Comparison of ENCODE assay signal across 10 mouse cellular contexts in genomic region chr11:61388012-61388411, GRCm38 (mm10). TPM values are rescaled to one million over a fixed set of nuclear protein-coding genes. Genes with fewer than 3 reads are reported as not detected.
DNase-seq lines count a peak whose midpoint lies in the region; ATAC-seq and TF ChIP-seq lines count a peak whose summit lies in the region.
"Had no signal": no experiment of that assay in that cellular context is flagged by ENCODE, and none has a peak within 500 bp of the region (broad histone marks: within the 10 kb centered on the region; RNA-seq: fewer than 3 reads in every experiment).

No protein-coding gene starts in this region.

- no peaks in the 10 kb centered on the region for H3K36me3 ChIP-seq in ES-Bruce4 (ENCODE audit: control insufficient read depth, insufficient read depth, low read length, poor library complexity, severe bottlenecking)
- H3K36me3 ChIP-seq in embryonic facial prominence, embryonic 11.5 days (replicated peaks; ENCODE audit: control insufficient read depth, insufficient read depth, low read depth, low read length), result no peaks in the 10 kb centered on the region
- H3K36me3 ChIP-seq: heart, embryonic 15.5 days; midbrain, embryonic 12.5 days had no signal

- H3K27ac ChIP-seq in layer of hippocampus, adult 2 months, result no peak overlapping the region
- no peak overlapping the region for H3K27ac ChIP-seq in ES-Bruce4 (ENCODE audit: insufficient read depth, low read length)
- no peak overlapping the region for H3K27ac ChIP-seq in embryonic facial prominence, embryonic 11.5 days (replicated peaks; ENCODE audit: low read depth, low read length)
- H3K27ac ChIP-seq: heart, embryonic 15.5 days; midbrain, embryonic 12.5 days had no signal

- peak; percentile 68 for TF ChIP-seq CTCF in layer of hippocampus, adult 2 months (conservative IDR thresholded peaks at IDR 0.05)
- peak; percentile 18 for TF ChIP-seq CTCF in ES-Bruce4 (IDR thresholded peaks at IDR 0.05; ENCODE audit: low read depth, low read length)

- no peak for TF ChIP-seq POLR2A in ES-Bruce4 (IDR thresholded peaks at IDR 0.05; ENCODE audit: insufficient read depth, low read length)

- H3K4me1 ChIP-seq in ES-Bruce4 (ENCODE audit: control insufficient read depth, insufficient read depth, low read length), result no peaks in the 10 kb centered on the region
- no peaks in the 10 kb centered on the region for H3K4me1 ChIP-seq in embryonic facial prominence, embryonic 11.5 days (ENCODE audit: control insufficient read depth, insufficient read depth, low read length)
- H3K4me1 ChIP-seq: heart, embryonic 15.5 days; midbrain, embryonic 12.5 days had no signal

- TF ChIP-seq EP300 in ES-Bruce4 (IDR thresholded peaks at IDR 0.05; ENCODE audit: insufficient read depth, low read depth, low read length), result no peak

- WGBS in embryonic facial prominence, embryonic 11.5 days, result 65% methylated on average over 6 of the region's 6 CpGs

- no peak overlapping the region for H3K9ac ChIP-seq in ES-Bruce4 (ENCODE audit: low read depth, poor library complexity, severe bottlenecking)
- H3K9ac ChIP-seq in embryonic facial prominence, embryonic 11.5 days (replicated peaks; ENCODE audit: low read length), result no peak overlapping the region
- H3K9ac ChIP-seq: heart, embryonic 15.5 days; midbrain, embryonic 12.5 days had no signal

- ATAC-seq in cerebellum, adult (ENCODE audit: insufficient number of reproducible peaks, low FRiP score, low TSS enrichment), result no peak
- no peak for ATAC-seq in embryonic facial prominence, embryonic 11.5 days (replicated peaks; ENCODE audit: insufficient number of reproducible peaks, low FRiP score, low TSS enrichment, low read depth)
- no peak for ATAC-seq in monocyte, adult 5-6 weeks (replicated peaks; ENCODE audit: insufficient number of reproducible peaks, low FRiP score, low TSS enrichment, poor library complexity, severe bottlenecking)

- no peak overlapping the region for H3K4me2 ChIP-seq in embryonic facial prominence, embryonic 11.5 days (ENCODE audit: low read depth, low read length)
- H3K4me2 ChIP-seq: heart, embryonic 15.5 days; midbrain, embryonic 12.5 days had no signal

- peaks cover 17% of the 10 kb centered on the region for H3K9me3 ChIP-seq in ES-Bruce4 (replicated peaks; ENCODE audit: control insufficient read depth, insufficient read depth, low read length, poor library complexity, severe bottlenecking)
- no peaks in the 10 kb centered on the region for H3K9me3 ChIP-seq in embryonic facial prominence, embryonic 11.5 days (replicated peaks; ENCODE audit: control insufficient read depth, low read length)
- H3K9me3 ChIP-seq: heart, embryonic 15.5 days had no signal

- no peak overlapping the region for H3K4me3 ChIP-seq in layer of hippocampus, adult 2 months
- no peak overlapping the region for H3K4me3 ChIP-seq in ES-Bruce4 (ENCODE audit: low read depth, low read length)
- no peak overlapping the region for H3K4me3 ChIP-seq in embryonic facial prominence, embryonic 11.5 days (ENCODE audit: low read depth, low read length)
- H3K4me3 ChIP-seq: heart, embryonic 15.5 days; midbrain, embryonic 12.5 days had no signal

- DNase-seq in cerebellum, adult 8-10 months, result peak; percentile 31
- DNase-seq in layer of hippocampus, adult 2 months (ENCODE audit: low spot score in 2 of 2), result peak in 1 of 2 experiments; percentile 48
- no peak for DNase-seq in layer of hippocampus, adult 9-11 months
- peak; percentile 77 for DNase-seq in embryonic facial prominence, embryonic 11.5 days (ENCODE audit: low spot score)
- peak; percentile 53 for DNase-seq in retina, postnatal 7 days (ENCODE audit: low read depth, low spot score)

- H3K27me3 ChIP-seq in ES-Bruce4 (ENCODE audit: control insufficient read depth, insufficient read depth, low read length, poor library complexity, severe bottlenecking), result no peaks in the 10 kb centered on the region
- H3K27me3 ChIP-seq in embryonic facial prominence, embryonic 11.5 days (ENCODE audit: control insufficient read depth, insufficient read depth, low read length), result no peaks in the 10 kb centered on the region
- H3K27me3 ChIP-seq: heart, embryonic 15.5 days; midbrain, embryonic 12.5 days had no signal

RNA-seq across cellular contexts. Expression of gene Slc47a1, which starts 9.9 kb away (rescaled TPM):
- total RNA-seq in layer of hippocampus, adult 2 months (2021), result 1 to 10 TPM; 1.7 to 2.3 TPM
- polyA plus RNA-seq in ES-Bruce4 (2011; ENCODE audit: insufficient read depth, insufficient read length, low read depth, missing spikeins), result 0.43 TPM in 1 of 2 replicates, not detected in the other
- polyA plus RNA-seq in embryonic facial prominence, embryonic 11.5 days (2014; fragmentation: Nextera tagmentation; extraction: Ambion mirVana), result 0.18 and 0.48 TPM in 2 replicates
- total RNA-seq in monocyte, adult 5-6 weeks (2017), result not detected in 3 replicates
- polyA plus RNA-seq: midbrain, embryonic 12.5 days had no signal

RNA-seq across cellular contexts. Expression of gene Slc47a2, which starts 45.4 kb away (rescaled TPM):
- not detected for total RNA-seq in layer of hippocampus, adult 2 months (2021)
- not detected in 2 replicates for polyA plus RNA-seq in ES-Bruce4 (2011; ENCODE audit: insufficient read depth, insufficient read length, low read depth, missing spikeins)
- polyA plus RNA-seq in embryonic facial prominence, embryonic 11.5 days (2014; fragmentation: Nextera tagmentation; extraction: Ambion mirVana), result not detected in 2 replicates
- total RNA-seq in monocyte, adult 5-6 weeks (2017), result not detected in 3 replicates
- polyA plus RNA-seq: midbrain, embryonic 12.5 days had no signal
